In the genomic region with DNA sequence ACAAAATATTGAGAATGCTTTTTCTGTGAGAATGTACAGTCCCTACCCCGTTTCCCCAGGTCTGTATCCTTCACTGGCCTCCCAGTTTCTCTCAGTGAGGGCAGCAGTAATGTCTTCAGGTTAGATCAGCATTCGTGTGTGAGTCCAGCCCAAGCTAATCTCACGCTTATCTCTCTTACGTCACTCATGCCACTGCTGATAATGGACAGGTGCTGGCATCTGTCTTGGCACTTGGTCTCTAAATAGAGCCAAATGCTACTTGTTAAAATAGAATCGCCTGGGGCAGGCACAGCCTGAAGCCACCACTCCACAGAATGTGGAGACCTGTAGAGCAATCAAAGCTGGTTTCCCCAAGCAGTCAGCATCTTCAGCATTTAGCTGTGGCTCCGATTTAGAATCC, we compare ENCODE assay signal across 34 mouse cellular contexts. TPM values are rescaled to one million over a fixed set of nuclear protein-coding genes. Genes with fewer than 3 reads are reported as not detected.
DNase-seq lines count a peak whose midpoint lies in the region; ATAC-seq and TF ChIP-seq lines count a peak whose summit lies in the region.
"Had no signal": no experiment of that assay in that cellular context is flagged by ENCODE, and none has a peak within 500 bp of the region (broad histone marks: within the 10 kb centered on the region; RNA-seq: fewer than 3 reads in every experiment).

No protein-coding gene starts in this region.

- WGBS in intestine, postnatal 0 days, result 39% methylated on average over 6 of the region's 6 CpGs
- WGBS in intestine, embryonic 16.5 days, result 59% methylated on average over 6 of the region's 6 CpGs
- WGBS in midbrain, embryonic 11.5 days, result 83% methylated on average over 6 of the region's 6 CpGs
- WGBS in midbrain, embryonic 15.5 days, result 84% methylated on average over 6 of the region's 6 CpGs

- no peaks in the 10 kb centered on the region for H3K36me3 ChIP-seq in intestine, postnatal 0 days (ENCODE audit: control insufficient read depth, insufficient read depth)
- no peaks in the 10 kb centered on the region for H3K36me3 ChIP-seq in intestine, embryonic 16.5 days (ENCODE audit: control insufficient read depth, insufficient read depth, low read length)
- no peaks in the 10 kb centered on the region for H3K36me3 ChIP-seq in midbrain, embryonic 11.5 days (ENCODE audit: control insufficient read depth, insufficient read depth, low read length)
- no peaks in the 10 kb centered on the region for H3K36me3 ChIP-seq in midbrain, embryonic 15.5 days (replicated peaks)
- no peaks in the 10 kb centered on the region for H3K36me3 ChIP-seq in myocyte (ENCODE audit: control insufficient read depth, insufficient read depth)
- H3K36me3 ChIP-seq: embryonic facial prominence, embryonic 10.5 days; embryonic facial prominence, embryonic 13.5 days; heart, embryonic 10.5 days; heart, embryonic 13.5 days had no signal

- H3K4me2 ChIP-seq in intestine, postnatal 0 days (replicated peaks; ENCODE audit: low read depth), result no peak overlapping the region
- H3K4me2 ChIP-seq in intestine, embryonic 16.5 days (ENCODE audit: low read depth, low read length), result no peak overlapping the region
- no peak overlapping the region for H3K4me2 ChIP-seq in midbrain, embryonic 11.5 days
- no peak overlapping the region for H3K4me2 ChIP-seq in midbrain, embryonic 15.5 days
- no peak overlapping the region for H3K4me2 ChIP-seq in myocyte (ENCODE audit: low read depth)
- H3K4me2 ChIP-seq: embryonic facial prominence, embryonic 13.5 days; forebrain, embryonic 13.5 days; heart, embryonic 13.5 days; hindbrain, embryonic 14.5 days had no signal

- no peaks in the 10 kb centered on the region for H3K9me3 ChIP-seq in intestine, postnatal 0 days (ENCODE audit: control insufficient read depth)
- H3K9me3 ChIP-seq in intestine, embryonic 16.5 days (ENCODE audit: control insufficient read depth, low read length), result no peaks in the 10 kb centered on the region
- no peaks in the 10 kb centered on the region for H3K9me3 ChIP-seq in midbrain, embryonic 11.5 days (ENCODE audit: control insufficient read depth, low read length)
- H3K9me3 ChIP-seq in midbrain, embryonic 15.5 days, result no peaks in the 10 kb centered on the region
- H3K9me3 ChIP-seq: embryonic facial prominence, embryonic 10.5 days; embryonic facial prominence, embryonic 13.5 days; forebrain, embryonic 13.5 days; heart, embryonic 10.5 days; heart, embryonic 13.5 days had no signal

- no peak overlapping the region for H3ac ChIP-seq in myocyte (ENCODE audit: control insufficient read depth, insufficient read length)

- no peak for TF ChIP-seq POLR2A in myocyte (IDR thresholded peaks at IDR 0.05; ENCODE audit: insufficient read length, low read depth)

- no peaks in the 10 kb centered on the region for H3K27me3 ChIP-seq in intestine, postnatal 0 days (replicated peaks; ENCODE audit: control insufficient read depth, insufficient read depth, low read length)
- no peaks in the 10 kb centered on the region for H3K27me3 ChIP-seq in intestine, embryonic 16.5 days (replicated peaks; ENCODE audit: control insufficient read depth, insufficient read depth, low read length)
- no peaks in the 10 kb centered on the region for H3K27me3 ChIP-seq in midbrain, embryonic 11.5 days (ENCODE audit: control insufficient read depth, insufficient read depth, low read length)
- H3K27me3 ChIP-seq in midbrain, embryonic 15.5 days (replicated peaks), result no peaks in the 10 kb centered on the region
- no peaks in the 10 kb centered on the region for H3K27me3 ChIP-seq in myocyte (ENCODE audit: control insufficient read depth, insufficient read depth, insufficient read length)
- H3K27me3 ChIP-seq: embryonic facial prominence, embryonic 13.5 days; forebrain, embryonic 13.5 days; heart, embryonic 13.5 days had no signal

- no peak overlapping the region for H3K9ac ChIP-seq in intestine, postnatal 0 days (ENCODE audit: low read depth, low read length)
- H3K9ac ChIP-seq in intestine, embryonic 16.5 days (ENCODE audit: low read depth, low read length), result no peak overlapping the region
- H3K9ac ChIP-seq in midbrain, embryonic 11.5 days (ENCODE audit: low read length), result no peak overlapping the region
- H3K9ac ChIP-seq in midbrain, embryonic 15.5 days, result no peak overlapping the region
- H3K9ac ChIP-seq: embryonic facial prominence, embryonic 13.5 days; forebrain, embryonic 13.5 days; heart, embryonic 13.5 days; hindbrain, embryonic 14.5 days had no signal

- no peak for ATAC-seq in intestine, postnatal 0 days
- ATAC-seq in intestine, embryonic 16.5 days, result no peak
- ATAC-seq in midbrain, embryonic 11.5 days (ENCODE audit: low FRiP score), result no peak
- ATAC-seq in midbrain, embryonic 15.5 days (replicated peaks), result no peak
- ATAC-seq: CD4-positive, CD25-positive, alpha-beta regulatory T cell, adult 4 months; forebrain, embryonic 13.5 days; forebrain, embryonic 16.5 days; hindbrain, postnatal 0 days; inflammation-experienced regulatory T-cells, adult 6 months had no signal

- no peak for TF ChIP-seq CTCF in intestine, postnatal 0 days (IDR thresholded peaks at IDR 0.05; ENCODE audit: low read depth)

- no peaks in the 10 kb centered on the region; the same call in 1 of the 2 replicates for H3K4me1 ChIP-seq in intestine, postnatal 0 days (replicated peaks; ENCODE audit: control insufficient read depth, insufficient read depth, low read length)
- peaks cover 11% of the 10 kb centered on the region; the same call in 1 of the 2 replicates for H3K4me1 ChIP-seq in intestine, embryonic 16.5 days (ENCODE audit: control insufficient read depth, insufficient read depth, low read length)
- no peaks in the 10 kb centered on the region for H3K4me1 ChIP-seq in midbrain, embryonic 11.5 days (ENCODE audit: control insufficient read depth, insufficient read depth, low read length)
- H3K4me1 ChIP-seq in midbrain, embryonic 15.5 days, result no peaks in the 10 kb centered on the region
- H3K4me1 ChIP-seq: embryonic facial prominence, embryonic 10.5 days; forebrain, embryonic 13.5 days had no signal

- peak overlapping the region; percentile 74 for H3K27ac ChIP-seq in intestine, postnatal 0 days (ENCODE audit: low read depth, low read length)
- no peak overlapping the region for H3K27ac ChIP-seq in intestine, embryonic 16.5 days (ENCODE audit: low read length)
- H3K27ac ChIP-seq in midbrain, embryonic 11.5 days (ENCODE audit: low read depth, low read length), result no peak overlapping the region
- H3K27ac ChIP-seq in midbrain, embryonic 15.5 days, result no peak overlapping the region
- H3K27ac ChIP-seq: embryonic facial prominence, embryonic 10.5 days; embryonic facial prominence, embryonic 13.5 days; forebrain, embryonic 13.5 days; gastrocnemius, adult 2 months; heart, embryonic 10.5 days; heart, embryonic 13.5 days; hindbrain, embryonic 14.5 days; hindbrain, postnatal 0 days had no signal

- peak; percentile 6 for DNase-seq in midbrain, embryonic 11.5 days (ENCODE audit: low spot score, missing footprints)
- DNase-seq in frontal cortex, adult 2 months (ENCODE audit: extremely low spot score in 1 of 2, low spot score in 1 of 2), result no peak
- DNase-seq: adrenal gland, adult 8-10 months; adrenal gland, postnatal 25 days; B cell, adult 2 months; cerebellum, adult 11-12 months; cerebellum, adult 8-10 months; cerebellum, postnatal 10 days; cerebellum, postnatal 36 days; embryo, embryonic 11 days; gastrocnemius, adult 2 months; gastrocnemius, postnatal 14 days; heart, adult 18-20 months; heart, postnatal 14 days; heart, postnatal 4 days had no signal

- no peaks in the 10 kb centered on the region for H3K79me2 ChIP-seq in myocyte (ENCODE audit: control insufficient read depth, insufficient read depth)

- H3K4me3 ChIP-seq in intestine, postnatal 0 days (ENCODE audit: low read depth, low read length), result no peak overlapping the region
- no peak overlapping the region for H3K4me3 ChIP-seq in intestine, embryonic 16.5 days (ENCODE audit: low read length)
- no peak overlapping the region for H3K4me3 ChIP-seq in midbrain, embryonic 11.5 days (ENCODE audit: low read depth, low read length)
- H3K4me3 ChIP-seq in midbrain, embryonic 15.5 days, result no peak overlapping the region
- H3K4me3 ChIP-seq in myocyte, result no peak overlapping the region
- H3K4me3 ChIP-seq: embryonic facial prominence, embryonic 10.5 days; embryonic facial prominence, embryonic 13.5 days; erythroblast, embryonic 14.5 days; forebrain, embryonic 13.5 days; gastrocnemius, adult 2 months; heart, embryonic 10.5 days; heart, embryonic 13.5 days had no signal

RNA-seq across cellular contexts. Expression of a gene that starts 8.0 kb away (rescaled TPM):
- 10.0 and 10.2 TPM in 2 replicates for polyA plus RNA-seq in intestine, postnatal 0 days (2015; fragmentation: Nextera tagmentation; extraction: Ambion mirVana)
- polyA plus RNA-seq in intestine, embryonic 16.5 days (2015; fragmentation: Nextera tagmentation; extraction: Ambion mirVana), result 7.0 and 10.4 TPM in 2 replicates
- polyA plus RNA-seq in midbrain, embryonic 11.5 days (2014; fragmentation: Nextera tagmentation; extraction: Ambion mirVana), result not detected in 2 replicates
- not detected in 2 replicates for polyA plus RNA-seq in midbrain, embryonic 15.5 days (2015; fragmentation: Nextera tagmentation; extraction: Ambion mirVana)
- 0.12 TPM for polyA plus RNA-seq in myocyte (2012; fragmentation: generic; extraction: Trizol)
- polyA plus RNA-seq in frontal cortex, adult 2 months (2012; rRNA removed), result 0.08 TPM in 1 of 2 replicates, not detected in the other
- polyA plus RNA-seq: brain, embryonic 14.5 days; CD4-positive, CD25-positive, alpha-beta regulatory T cell, adult 4 months; cortical plate, adult 2 months; embryonic facial prominence, embryonic 10.5 days; erythroblast, embryonic 14.5 days; forebrain, embryonic 13.5 days; forebrain, embryonic 16.5 days; heart, embryonic 10.5 days; heart, embryonic 13.5 days; hindbrain, embryonic 11.5 days; hindbrain, embryonic 14.5 days; hindbrain, postnatal 0 days; inflammation-experienced regulatory T-cells, adult 6 months had no signal

RNA-seq across cellular contexts. Expression of a gene that starts 25.6 kb away (rescaled TPM):
- polyA plus RNA-seq in intestine, postnatal 0 days (2015; fragmentation: Nextera tagmentation; extraction: Ambion mirVana), result 159 and 166 TPM in 2 replicates
- polyA plus RNA-seq in intestine, embryonic 16.5 days (2015; fragmentation: Nextera tagmentation; extraction: Ambion mirVana), result 0.93 and 2.6 TPM in 2 replicates
- not detected in 2 replicates for polyA plus RNA-seq in midbrain, embryonic 11.5 days (2014; fragmentation: Nextera tagmentation; extraction: Ambion mirVana)
- polyA plus RNA-seq in midbrain, embryonic 15.5 days (2015; fragmentation: Nextera tagmentation; extraction: Ambion mirVana), result not detected in 2 replicates
- not detected for polyA plus RNA-seq in myocyte (2012; fragmentation: generic; extraction: Trizol)
- polyA plus RNA-seq in frontal cortex, adult 2 months (2012; rRNA removed), result not detected in 2 replicates
- polyA plus RNA-seq: brain, embryonic 14.5 days; CD4-positive, CD25-positive, alpha-beta regulatory T cell, adult 4 months; cortical plate, adult 2 months; embryonic facial prominence, embryonic 10.5 days; erythroblast, embryonic 14.5 days; forebrain, embryonic 13.5 days; forebrain, embryonic 16.5 days; heart, embryonic 10.5 days; heart, embryonic 13.5 days; hindbrain, embryonic 11.5 days; hindbrain, embryonic 14.5 days; hindbrain, postnatal 0 days; inflammation-experienced regulatory T-cells, adult 6 months had no signal

RNA-seq across cellular contexts. Expression of a gene that starts 29.5 kb away (rescaled TPM):
- 0.33 and 0.56 TPM in 2 replicates for polyA plus RNA-seq in intestine, postnatal 0 days (2015; fragmentation: Nextera tagmentation; extraction: Ambion mirVana)
- polyA plus RNA-seq in intestine, embryonic 16.5 days (2015; fragmentation: Nextera tagmentation; extraction: Ambion mirVana), result not detected in 2 replicates
- polyA plus RNA-seq in midbrain, embryonic 11.5 days (2014; fragmentation: Nextera tagmentation; extraction: Ambion mirVana), result not detected in 2 replicates
- not detected in 2 replicates for polyA plus RNA-seq in midbrain, embryonic 15.5 days (2015; fragmentation: Nextera tagmentation; extraction: Ambion mirVana)
- 0.05 TPM for polyA plus RNA-seq in myocyte (2012; fragmentation: generic; extraction: Trizol)
- polyA plus RNA-seq in frontal cortex, adult 2 months (2012; rRNA removed), result not detected in 2 replicates
- polyA plus RNA-seq: brain, embryonic 14.5 days; CD4-positive, CD25-positive, alpha-beta regulatory T cell, adult 4 months; cortical plate, adult 2 months; embryonic facial prominence, embryonic 10.5 days; embryonic facial prominence, embryonic 13.5 days; erythroblast, embryonic 14.5 days; forebrain, embryonic 13.5 days; forebrain, embryonic 16.5 days; heart, embryonic 10.5 days; heart, embryonic 13.5 days; heart, embryonic 16.5 days; hindbrain, embryonic 11.5 days; hindbrain, embryonic 14.5 days; hindbrain, postnatal 0 days; inflammation-experienced regulatory T-cells, adult 6 months had no signal

RNA-seq across cellular contexts. Expression of a gene that starts 49.8 kb away (rescaled TPM):
- 2.2 and 2.3 TPM in 2 replicates for polyA plus RNA-seq in intestine, postnatal 0 days (2015; fragmentation: Nextera tagmentation; extraction: Ambion mirVana)
- polyA plus RNA-seq in intestine, embryonic 16.5 days (2015; fragmentation: Nextera tagmentation; extraction: Ambion mirVana), result 6.7 and 7.9 TPM in 2 replicates
- not detected in 2 replicates for polyA plus RNA-seq in midbrain, embryonic 11.5 days (2014; fragmentation: Nextera tagmentation; extraction: Ambion mirVana)
- not detected in 2 replicates for polyA plus RNA-seq in midbrain, embryonic 15.5 days (2015; fragmentation: Nextera tagmentation; extraction: Ambion mirVana)
- polyA plus RNA-seq in myocyte (2012; fragmentation: generic; extraction: Trizol), result 0.35 TPM
- polyA plus RNA-seq in frontal cortex, adult 2 months (2012; rRNA removed), result 1.5 and 1.8 TPM in 2 replicates
- polyA plus RNA-seq: embryonic facial prominence, embryonic 10.5 days; erythroblast, embryonic 14.5 days; forebrain, embryonic 13.5 days; forebrain, embryonic 16.5 days; heart, embryonic 10.5 days; hindbrain, embryonic 11.5 days; hindbrain, postnatal 0 days had no signal

RNA-seq across cellular contexts. Expression of a gene that starts 56.9 kb away (rescaled TPM):
- not detected in 2 replicates for polyA plus RNA-seq in intestine, postnatal 0 days (2015; fragmentation: Nextera tagmentation; extraction: Ambion mirVana)
- polyA plus RNA-seq in intestine, embryonic 16.5 days (2015; fragmentation: Nextera tagmentation; extraction: Ambion mirVana), result not detected in 2 replicates
- polyA plus RNA-seq in midbrain, embryonic 11.5 days (2014; fragmentation: Nextera tagmentation; extraction: Ambion mirVana), result 0.08 TPM in 1 of 2 replicates, not detected in the other
- polyA plus RNA-seq in midbrain, embryonic 15.5 days (2015; fragmentation: Nextera tagmentation; extraction: Ambion mirVana), result not detected in 2 replicates
- polyA plus RNA-seq in myocyte (2012; fragmentation: generic; extraction: Trizol), result not detected
- 0.04 and 0.13 TPM in 2 replicates for polyA plus RNA-seq in frontal cortex, adult 2 months (2012; rRNA removed)
- polyA plus RNA-seq: brain, embryonic 14.5 days; cortical plate, adult 2 months; embryonic facial prominence, embryonic 10.5 days; erythroblast, embryonic 14.5 days; forebrain, embryonic 13.5 days; forebrain, embryonic 16.5 days; heart, embryonic 13.5 days; heart, embryonic 16.5 days; hindbrain, embryonic 11.5 days; hindbrain, embryonic 14.5 days; hindbrain, postnatal 0 days; inflammation-experienced regulatory T-cells, adult 6 months had no signal

Comparison
In these comparisons a context has a peak if more than half of its experiments do, and no peak if none do; other contexts are left out.
1. RNA of a gene that starts 25.6 kb away (polyA plus RNA-seq): 159 to 166 TPM in intestine, postnatal 0 days; 0.93 to 2.6 TPM in intestine, embryonic 16.5 days, not detected in myocyte (single experiment), not detected in midbrain, embryonic 11.5 days, not detected in midbrain, embryonic 15.5 days and not detected in frontal cortex, adult 2 months; every median in the first group is over 10 times any median in the second.